Mouse (Mus musculus) neural tube, embryonic 10.5 days (tissue): ENCODE measurements around the gene Palld.

Experiments
- DNase-seq: peaks from one replicate; pipeline ENCODE4 v3.0.0-alpha.2; 2017; ENCODE audit warnings: low spot score; ENCODE audit errors: extremely low spot score

Palld gene

DNA sequence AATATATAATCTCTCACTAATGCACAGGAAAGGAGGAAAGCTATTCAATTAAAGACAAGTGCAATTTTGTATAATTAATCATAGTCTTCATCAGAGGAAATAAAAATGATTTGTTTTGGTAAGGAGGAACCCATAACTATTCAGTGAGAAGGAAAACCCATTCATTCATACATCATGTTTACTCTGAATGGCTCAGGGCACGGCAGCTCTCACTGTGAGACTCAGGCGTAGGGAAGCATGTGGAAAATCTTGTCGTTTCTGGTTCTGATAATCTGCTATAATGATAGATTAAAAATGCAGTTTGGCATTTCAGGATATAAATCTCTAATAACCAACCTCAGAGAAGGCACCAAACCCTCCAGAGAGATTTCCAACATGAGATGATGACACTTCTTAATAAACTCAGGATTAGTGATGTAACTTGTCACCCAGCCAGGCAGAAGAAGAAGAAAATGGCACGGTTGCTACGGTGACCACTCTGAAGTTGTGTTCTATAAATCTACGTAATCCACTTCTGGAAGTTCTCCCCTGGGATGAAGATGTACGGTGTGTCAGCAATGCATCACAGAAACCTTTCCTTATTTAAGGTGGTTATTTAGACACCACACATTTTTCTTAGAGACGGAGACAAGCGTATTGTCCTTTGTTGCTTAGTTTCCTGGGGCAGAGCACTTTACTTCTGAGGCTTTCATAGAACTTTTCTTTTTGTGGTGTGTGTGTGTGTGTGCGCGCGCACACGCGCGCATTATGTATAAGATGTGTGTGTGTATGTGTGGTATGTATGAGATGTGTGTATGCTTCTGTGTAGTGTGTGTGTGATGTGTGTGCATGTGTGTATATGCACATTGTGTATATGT is 435.6 kb downstream of the Palld start:
- no peak for DNase-seq

GRCm38 (mm10) chr8:61464393-61464792 is 438.1 kb downstream of the Palld start:
- DNase-seq: no peak

- DNase-seq: no peak
Observed at GRCm38 (mm10) chr8:61462221-61462620, 440.3 kb downstream of the Palld start.
